Mouse (Mus musculus) urinary bladder, adult 18-20 months (tissue): Measurements from ENCODE around the gene Pla2g2e.
"Not testable (repeated sequence)": the region's sequence is repeated elsewhere in the genome, so short reads cannot be mapped to it uniquely, and the experiment has no call there.

Experiments
- DNase-seq, 2 experiments: peaks; one replicate each; pipeline ENCODE4 v3.0.0; 2022; ENCODE audit warnings: low spot score in 2 of 2, mixed read lengths in 2 of 2

Pla2g2e gene

DNA sequence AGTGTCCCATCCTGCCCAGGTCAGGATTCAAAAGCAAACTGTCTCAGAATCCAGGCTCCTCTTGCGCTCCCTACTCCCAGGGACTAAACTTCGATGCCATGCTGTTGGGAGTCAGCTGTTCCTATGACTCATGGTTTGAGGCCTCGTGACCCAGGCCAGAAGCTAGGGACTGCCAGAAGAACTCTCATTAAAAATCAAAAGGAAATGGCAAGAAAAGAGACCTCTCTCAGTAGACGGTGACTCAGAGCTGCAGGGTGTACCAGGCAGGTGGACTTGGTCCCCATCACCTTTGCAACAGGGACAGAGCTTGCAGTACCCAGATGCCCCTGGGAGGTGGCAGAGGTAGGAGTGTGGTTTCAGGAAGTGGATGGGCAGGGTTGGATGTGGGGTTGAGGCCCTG is at the start of gene Pla2g2e:
Gene Pla2g2e (plus strand): TSS at position 212 of the 400 bp plus-strand sequence.
- DNase-seq, result no peak

- DNase-seq, result no peak
These were observed 37.9 kb upstream of the Pla2g2e start for GRCm38 (mm10) chr4:138839806-138840205.

DNA sequence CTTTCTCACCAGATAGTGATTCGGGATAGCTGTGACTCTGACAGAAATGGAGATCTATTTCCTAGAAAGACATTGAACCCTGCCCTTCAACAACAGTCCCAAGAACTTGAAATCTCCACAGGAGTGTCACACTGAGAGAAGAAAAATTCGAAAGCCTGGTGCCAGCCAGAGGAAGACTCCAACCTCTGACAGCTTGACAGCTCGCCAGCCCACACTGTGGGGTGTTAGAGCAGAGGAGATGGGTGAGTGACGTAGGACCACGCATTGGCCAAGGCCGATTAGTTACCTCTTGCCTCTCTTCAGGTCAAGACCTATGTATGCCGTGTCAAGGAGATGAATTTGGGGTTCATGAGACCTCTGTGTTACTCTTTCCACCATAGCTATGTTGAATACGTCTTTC is 37.0 kb upstream of the Pla2g2e start:
- no peak for DNase-seq

DNA sequence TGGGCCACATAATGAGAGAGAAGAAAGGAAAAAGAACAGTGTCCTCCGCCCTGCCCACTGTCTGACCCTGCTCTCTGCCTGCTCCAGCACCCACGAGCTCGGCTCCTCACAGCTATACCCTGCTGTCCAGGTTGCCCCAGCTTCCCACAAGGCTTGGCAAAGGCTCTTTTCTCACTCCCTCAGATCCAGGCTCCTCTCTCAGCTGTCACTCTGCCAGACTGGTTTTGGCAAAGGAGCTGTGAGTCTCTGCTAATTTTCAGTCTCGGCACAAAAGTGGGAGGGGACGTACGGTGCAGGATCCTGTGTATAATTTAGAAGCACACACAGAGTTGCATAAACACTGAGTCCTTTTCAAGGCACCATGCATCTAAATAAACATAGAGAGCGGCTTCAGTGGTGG is 36.4 kb upstream of the Pla2g2e start:
- DNase-seq, result no peak

GRCm38 (mm10) chr4:138851463-138851862 is 26.3 kb upstream of the Pla2g2e start:
- peak; percentile 59 to 63 for DNase-seq

DNA sequence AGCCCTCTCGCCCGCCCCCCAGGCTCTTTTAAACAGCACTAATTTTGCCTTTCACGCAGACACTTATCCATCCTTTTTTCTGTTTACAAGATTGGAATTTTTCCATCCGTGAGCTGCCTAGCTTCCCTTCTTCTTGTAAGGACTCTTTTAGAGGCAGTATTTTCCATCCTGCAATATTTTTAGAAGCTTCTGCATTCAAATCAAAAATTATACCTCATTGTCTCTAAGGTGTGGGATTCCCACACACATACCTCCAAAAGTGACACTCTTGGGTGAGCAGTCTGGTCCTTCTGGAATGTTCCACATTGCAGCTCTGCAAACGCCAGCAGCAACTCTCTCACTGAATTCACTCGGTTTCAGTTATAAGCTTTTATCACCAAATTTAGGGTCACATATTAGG is 24.8 kb upstream of the Pla2g2e start:
- DNase-seq, result no peak

DNA sequence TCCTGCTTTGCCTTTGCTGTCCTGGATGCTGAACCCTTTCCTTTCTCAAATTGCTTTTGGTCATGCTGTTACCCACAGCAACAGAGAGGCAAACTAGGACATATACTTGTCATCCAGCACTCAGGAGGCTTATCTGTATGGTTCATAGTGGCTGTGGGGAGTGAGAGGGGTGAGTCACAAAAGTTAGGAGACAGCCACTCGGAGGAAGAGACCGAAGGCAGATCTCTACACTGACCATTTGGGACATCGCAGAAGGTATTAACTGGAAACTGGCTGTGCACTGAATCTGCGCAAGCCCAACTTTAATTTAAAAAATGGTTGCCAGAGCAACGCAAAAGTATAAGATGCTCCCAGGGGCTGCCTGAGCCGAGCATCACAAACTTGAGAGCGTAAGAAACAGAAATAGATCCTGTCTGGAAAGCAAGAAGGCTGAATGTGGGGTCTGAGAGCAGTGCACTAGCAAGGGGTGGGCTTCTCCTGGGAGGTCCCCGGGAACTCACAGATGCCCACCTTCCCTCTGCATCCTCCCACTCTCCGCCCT is 22.6 kb upstream of the Pla2g2e start:
- DNase-seq, result no peak

- DNase-seq, result no peak
These were observed 21.3 kb upstream of the Pla2g2e start for GRCm38 (mm10) chr4:138856491-138856890.

- DNase-seq, result no peak
These were observed 20.2 kb upstream of the Pla2g2e start for GRCm38 (mm10) chr4:138857576-138857975.

DNA sequence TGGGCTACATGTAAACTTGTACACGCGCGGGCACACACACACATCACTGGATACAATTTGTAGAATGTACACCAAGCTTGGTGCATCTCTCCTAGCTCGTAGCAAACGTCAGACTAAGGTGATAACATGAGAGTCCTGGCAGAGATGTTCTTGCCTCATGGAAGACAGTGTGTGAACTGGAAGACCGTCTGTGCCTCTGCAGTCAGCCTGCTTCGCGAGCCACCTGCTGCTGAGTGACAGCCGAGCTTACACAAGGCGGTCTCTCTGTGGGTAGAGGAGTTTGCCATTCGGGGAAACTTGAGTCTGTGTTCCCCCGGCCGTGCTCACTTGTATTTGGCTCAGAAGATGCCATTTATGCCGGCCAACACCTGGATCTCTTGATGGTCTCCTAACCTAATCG is 19.3 kb upstream of the Pla2g2e start:
- no peak for DNase-seq

- no peak for DNase-seq
These were observed 18.5 kb upstream of the Pla2g2e start for GRCm38 (mm10) chr4:138859245-138859644.

DNA sequence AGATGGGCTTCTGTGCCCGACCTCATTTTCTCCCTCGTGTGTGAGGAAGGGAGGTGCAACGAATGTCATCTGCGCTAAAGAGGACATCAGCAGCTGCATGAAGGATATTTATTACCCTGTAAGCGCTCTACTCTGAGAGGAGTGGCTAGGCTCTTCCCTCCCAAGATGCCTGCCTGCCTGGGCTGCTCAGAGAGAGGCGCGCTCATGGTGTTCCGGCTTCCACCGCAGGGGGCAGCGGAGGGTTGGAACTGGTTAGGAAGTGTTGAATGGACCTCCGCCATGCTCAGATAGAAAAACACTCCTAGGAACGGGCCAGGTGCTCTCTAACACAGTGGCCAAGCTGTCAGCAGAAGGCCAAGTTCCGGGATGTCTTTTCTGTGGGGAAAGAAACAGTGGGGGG is 18.0 kb upstream of the Pla2g2e start:
- peak in 1 of 2 experiments; percentile 61 for DNase-seq

GRCm38 (mm10) chr4:138863344-138863998 is 14.3 kb upstream of the Pla2g2e start, which contains the start of gene Pla2g5:
TSS of gene Pla2g5 (minus strand) at chr4:138863482.
- no peak for DNase-seq

DNA sequence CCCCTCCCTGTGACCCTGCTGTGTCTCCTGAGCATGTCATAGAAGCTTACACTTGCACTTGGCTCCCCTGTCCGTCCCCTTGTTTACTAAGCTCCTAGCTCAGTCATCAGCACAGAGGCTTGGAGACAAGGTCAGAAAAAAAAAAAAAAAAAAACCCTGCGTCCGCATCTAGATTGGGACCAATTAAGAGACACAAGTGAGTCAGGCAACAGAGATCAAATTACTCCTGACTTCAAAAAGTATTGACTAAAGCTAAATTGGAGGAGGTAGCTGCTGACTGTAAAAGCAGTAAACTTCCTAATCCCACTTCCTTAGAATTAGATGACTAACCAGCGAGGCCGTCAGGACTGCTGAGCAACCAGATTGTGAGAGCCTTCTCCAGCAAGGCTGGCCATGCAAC is 12.7 kb upstream of the Pla2g2e start:
- DNase-seq, result no peak

- no peak for DNase-seq
These were observed 11.8 kb upstream of the Pla2g2e start for GRCm38 (mm10) chr4:138865991-138866390.

DNA sequence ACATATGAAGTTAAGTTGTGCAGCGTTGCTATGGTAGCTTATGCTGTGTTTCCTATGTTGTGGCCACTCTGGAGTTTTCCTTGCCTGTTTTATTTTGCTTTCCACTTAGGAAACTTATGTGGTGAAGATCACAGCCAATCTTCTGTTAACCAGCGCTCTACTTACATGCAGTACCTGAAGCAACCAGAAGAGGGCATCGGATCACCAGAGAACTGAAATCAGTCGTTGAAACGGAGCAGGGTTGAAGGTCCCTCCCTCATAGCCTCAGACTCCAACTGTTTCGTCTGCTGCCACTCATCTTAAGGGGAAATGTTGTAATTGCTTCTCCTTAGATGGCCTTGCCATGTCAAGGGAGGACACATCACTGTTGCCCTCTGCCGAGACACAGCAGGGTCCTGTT is 11.3 kb upstream of the Pla2g2e start:
- DNase-seq, result peak in 1 of 2 experiments; percentile 60

- DNase-seq, result no peak
These were observed 9.1 kb upstream of the Pla2g2e start for GRCm38 (mm10) chr4:138868666-138869065.

- no peak for DNase-seq
These were observed 3.9 kb upstream of the Pla2g2e start, which contains the start of gene Gm13030 for GRCm38 (mm10) chr4:138873864-138874263. TSS of gene Gm13030 (minus strand) at chr4:138873964.

GRCm38 (mm10) chr4:138875275-138875674 is 2.5 kb upstream of the Pla2g2e start:
- not testable (repeated sequence) for DNase-seq

GRCm38 (mm10) chr4:138875986-138876385 is 1.8 kb upstream of the Pla2g2e start:
- no peak for DNase-seq

GRCm38 (mm10) chr4:138878783-138879182 is 1.0 kb downstream of the Pla2g2e start:
- DNase-seq, result no peak

- DNase-seq, result no peak
These were observed 2.1 kb downstream of the Pla2g2e start for GRCm38 (mm10) chr4:138879808-138880207.

- DNase-seq, result no peak
These were observed 3.3 kb downstream of the Pla2g2e start for GRCm38 (mm10) chr4:138880811-138881584.
